Mouse (Mus musculus): ENCODE data around the gene Slc39a11.

- TF ChIP-seq CTCF (IDR thresholded peaks at IDR 0.05; ENCODE audit: insufficient read depth, low read length) (no peak), POLR2A (IDR thresholded peaks at IDR 0.05; ENCODE audit: borderline replicate concordance, extremely low read depth, low read depth, low read length) (no peak)
Measured at GRCm38 (mm10) chr11:113660940-113661339, 11.1 kb upstream of the Slc39a11 start.
